Mouse (Mus musculus) bone marrow macrophage, adult 2 months (primary cell): ENCODE data around the gene Atg16l1. TPM values are rescaled to one million over a fixed set of nuclear protein-coding genes. Genes with fewer than 3 reads are reported as not detected.

ENCODE experiments used
- H3K27ac ChIP-seq: 2 replicates; pipeline ENCODE4 v1.5.1; 2012; ENCODE audit warnings: low read depth, low read length; ENCODE audit not compliant: insufficient read depth
- H3K4me1 ChIP-seq: 2 replicates; pipeline ENCODE4 v1.6.1; 2012; ENCODE audit warnings: low read length; ENCODE audit not compliant: control insufficient read depth, insufficient read depth
- H3K4me3 ChIP-seq: 2 replicates; pipeline ENCODE4 v1.5.1; 2012; ENCODE audit warnings: mild to moderate bottlenecking, low read length, moderate library complexity; ENCODE audit not compliant: insufficient read depth
- CTCF ChIP-seq: IDR thresholded peaks from 2 replicates; pipeline ENCODE4 v1.5.1; 2012; ENCODE audit warnings: low read depth, mild to moderate bottlenecking, low read length, moderate library complexity
- POLR2A ChIP-seq: IDR thresholded peaks from 2 replicates; pipeline ENCODE4 v1.6.1; 2012; ENCODE audit warnings: mild to moderate bottlenecking, low read depth, low read length, borderline replicate concordance
- polyA plus RNA-seq: library from polyadenylated mRNA; stranded (reverse); fragments of >200 nt; gene quantifications from 2 replicates; pipeline ENCODE4 v1.2.4, GENCODE M21; 2012; ENCODE audit not compliant: missing spikeins, insufficient read depth, insufficient read length

Atg16l1 gene
- polyA plus RNA-seq, 1 experiment: 25.9 TPM

GRCm38 (mm10) chr1:87770486-87770885, 14.8 kb downstream of the Atg16l1 start:
- H3K27ac ChIP-seq: no peak overlapping the region
- peaks cover 5% of the 10 kb centered on the region; the same call in 1 of the 2 replicates for H3K4me1 ChIP-seq

GRCm38 (mm10) chr1:87771724-87772123, 16.1 kb downstream of the Atg16l1 start:
- Histone ChIP-seq H3K4me1 (0 out of 2 replicates have a peak, but pooled peaks cover 3% of the 10 kb centered on the region), H3K4me3 (no peak overlapping the region), H3K27ac (no peak overlapping the region)
- TF ChIP-seq POLR2A: no peak
- TF ChIP-seq CTCF: no peak

More at GRCm38 (mm10) chr1:87770486-87770885, 14.8 kb downstream of the Atg16l1 start:
- TF ChIP-seq CTCF (no peak), POLR2A (no peak)
- H3K4me3 ChIP-seq: no peak overlapping the region

DNA sequence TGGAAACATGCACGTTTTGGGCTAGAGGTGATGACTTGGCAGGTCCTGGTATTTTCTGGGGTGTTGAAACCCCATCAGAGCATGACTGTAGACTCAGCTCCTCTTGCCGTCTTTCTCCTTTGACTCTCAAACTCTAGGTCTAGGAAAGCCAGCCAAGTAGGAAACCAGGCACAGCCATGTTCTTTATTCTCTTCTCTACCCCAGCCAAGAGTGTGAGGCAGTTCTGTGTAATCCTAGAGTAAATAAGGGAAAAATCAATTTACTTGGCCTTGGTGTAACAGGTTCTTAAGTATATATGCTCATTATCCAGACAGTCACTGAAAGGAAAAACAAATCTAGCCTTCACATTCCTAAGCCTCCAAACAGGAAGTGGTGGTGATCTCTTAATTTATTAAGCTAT, 17.7 kb downstream of the Atg16l1 start:
- Histone ChIP-seq H3K4me3 (no peak overlapping the region), H3K4me1 (0 out of 2 replicates have a peak, but pooled peaks cover 3% of the 10 kb centered on the region), H3K27ac (no peak overlapping the region)
- TF ChIP-seq CTCF: no peak
- TF ChIP-seq POLR2A: no peak

GRCm38 (mm10) chr1:87774845-87775244, 19.2 kb downstream of the Atg16l1 start:
- Histone ChIP-seq H3K27ac (no peak overlapping the region), H3K4me3 (no peak overlapping the region)

GRCm38 (mm10) chr1:87779204-87779785, 23.6 kb downstream of the Atg16l1 start:
- Histone ChIP-seq H3K4me3 (no peak overlapping the region), H3K4me1 (no peaks in the 10 kb centered on the region), H3K27ac (no peak overlapping the region)
- TF ChIP-seq POLR2A: no peak
- no peak for TF ChIP-seq CTCF

More at GRCm38 (mm10) chr1:87774845-87775244, 19.2 kb downstream of the Atg16l1 start:
- TF ChIP-seq POLR2A (no peak), CTCF (no peak)
- 0 out of 2 replicates have a peak, but pooled peaks cover 3% of the 10 kb centered on the region for H3K4me1 ChIP-seq

DNA sequence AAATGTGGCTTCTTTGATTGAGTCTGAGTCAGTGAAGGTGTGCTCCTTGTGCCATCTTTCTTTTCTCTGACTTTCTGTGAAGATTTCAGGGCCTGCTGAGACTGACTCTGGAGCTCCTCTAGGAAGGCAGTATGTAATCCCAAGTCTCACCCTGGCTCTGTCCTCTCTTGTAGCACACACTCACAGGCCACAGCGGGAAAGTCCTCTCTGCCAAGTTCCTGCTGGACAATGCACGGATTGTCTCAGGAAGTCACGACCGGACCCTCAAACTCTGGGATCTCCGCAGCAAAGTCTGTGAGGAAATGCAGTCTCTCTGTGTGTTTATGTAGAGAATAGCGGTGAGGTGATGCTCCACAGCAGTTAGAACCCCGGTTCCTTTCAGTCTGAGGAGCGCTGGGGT, 30.0 kb downstream of the Atg16l1 start:
- H3K4me1 ChIP-seq: no peaks in the 10 kb centered on the region
- TF ChIP-seq CTCF (no peak), POLR2A (no peak)
- H3K27ac ChIP-seq: no peak overlapping the region
- no peak overlapping the region for H3K4me3 ChIP-seq

DNA sequence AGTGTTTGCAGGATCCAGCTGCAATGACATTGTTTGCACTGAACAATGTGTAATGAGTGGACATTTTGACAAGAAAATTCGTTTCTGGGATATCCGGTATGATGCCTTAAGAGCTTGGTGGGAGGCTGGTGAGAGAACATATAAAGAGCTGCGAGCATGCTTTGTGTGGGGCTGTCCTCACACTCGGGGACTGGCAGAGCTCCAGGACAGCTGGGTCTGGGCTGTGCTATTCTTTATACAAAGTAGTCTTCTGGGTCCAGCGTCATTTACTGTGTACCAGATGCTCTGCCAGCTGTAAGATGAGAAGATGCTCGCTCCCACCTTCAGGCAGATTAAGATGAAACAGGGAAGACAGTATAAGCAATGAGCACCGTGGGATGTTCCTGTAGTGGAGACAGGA, 30.6 kb downstream of the Atg16l1 start:
- Histone ChIP-seq H3K27ac (no peak overlapping the region), H3K4me1 (peaks cover 5% of the 10 kb centered on the region; the same call in 1 of the 2 replicates), H3K4me3 (no peak overlapping the region)
- TF ChIP-seq CTCF (no peak), POLR2A (no peak)

DNA sequence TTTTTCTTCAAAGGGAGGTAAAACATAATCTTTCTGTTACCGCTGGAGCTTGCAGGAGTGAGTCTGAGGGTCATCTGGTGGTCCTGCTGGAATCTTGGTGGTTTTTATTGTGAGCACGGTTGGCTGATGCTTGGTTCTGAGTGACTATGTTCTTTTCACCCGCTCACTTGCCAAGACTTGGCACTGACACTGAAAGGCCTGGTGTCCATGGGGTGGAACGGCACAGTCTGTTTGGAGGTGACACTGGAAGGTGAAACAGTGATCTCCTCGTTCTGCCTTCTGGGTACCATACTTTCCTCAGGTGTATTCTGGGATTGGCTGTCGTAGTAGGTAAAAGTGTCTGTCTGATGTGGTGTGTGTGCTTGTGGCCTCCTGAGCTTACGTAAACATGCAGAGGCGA, 34.0 kb downstream of the Atg16l1 start:
- Histone ChIP-seq H3K4me3 (no peak overlapping the region), H3K4me1 (peaks cover 28% of the 10 kb centered on the region), H3K27ac (no peak overlapping the region)
- no peak for TF ChIP-seq CTCF
- no peak for TF ChIP-seq POLR2A

DNA sequence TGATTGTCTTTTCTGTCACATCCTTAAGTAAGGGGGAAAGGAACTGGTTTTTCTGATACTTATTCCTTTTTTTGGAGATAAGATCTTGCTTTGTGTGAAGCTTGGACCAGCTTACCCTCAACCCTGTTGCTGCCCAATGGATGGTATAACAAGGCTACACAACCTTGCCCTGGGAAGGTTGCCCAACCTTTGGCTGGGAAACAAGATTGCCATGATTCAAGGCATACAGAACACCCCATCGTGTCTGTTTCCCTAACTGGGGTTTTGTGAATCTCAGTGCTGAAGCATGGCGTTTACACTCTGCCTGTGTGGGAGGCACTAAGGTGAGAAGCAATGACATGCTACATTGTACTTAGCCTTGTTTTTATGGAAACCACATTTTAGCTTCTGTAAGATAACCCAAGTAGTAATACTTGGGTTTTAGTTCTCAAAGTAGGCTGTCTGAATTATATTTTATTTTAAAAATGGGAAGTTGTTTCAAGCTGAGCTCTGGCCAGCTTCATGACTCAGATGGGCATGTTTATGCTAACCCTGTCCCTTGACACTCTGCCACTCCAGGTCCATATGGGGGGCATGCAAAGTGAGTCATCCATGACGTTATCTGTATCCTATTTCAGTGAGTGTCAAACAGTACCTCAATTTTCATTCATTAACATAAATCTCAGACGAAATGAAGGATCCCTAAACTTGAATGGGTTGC, 36.9 kb downstream of the Atg16l1 start:
- no peak overlapping the region for H3K4me3 ChIP-seq
- peak overlapping the region; percentile 81 for H3K27ac ChIP-seq
- TF ChIP-seq CTCF (no peak), POLR2A (no peak)
- peaks cover 33% of the 10 kb centered on the region for H3K4me1 ChIP-seq

DNA sequence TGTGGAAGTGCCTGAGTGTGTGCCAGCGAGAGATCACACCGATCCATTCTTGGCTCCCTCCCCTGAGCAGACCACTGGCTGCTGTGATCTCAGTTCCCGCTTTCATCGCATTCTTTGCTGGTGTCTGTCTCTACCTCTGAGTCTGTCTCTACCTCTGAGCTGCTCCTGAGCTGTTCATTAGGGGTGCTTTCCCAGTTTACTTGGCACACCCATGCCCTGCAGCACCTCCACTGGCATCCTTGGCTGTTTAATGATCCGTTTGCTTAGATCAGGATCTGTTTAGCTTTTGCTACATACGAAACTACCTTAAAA, 37.4 kb downstream of the Atg16l1 start:
- H3K27ac ChIP-seq: peak overlapping the region; percentile 57

More for the DNA sequence above, 37.4 kb downstream of the Atg16l1 start:
- TF ChIP-seq CTCF: no peak
- TF ChIP-seq POLR2A: no peak
- Histone ChIP-seq H3K4me1 (peaks cover 37% of the 10 kb centered on the region), H3K4me3 (no peak overlapping the region)
